Mouse (Mus musculus): ENCODE data around the gene Hist2h2be. TPM values are rescaled to one million over a fixed set of nuclear protein-coding genes. Genes with fewer than 3 reads are reported as not detected.
"Not testable (repeated sequence)": the region's sequence is repeated elsewhere in the genome, so short reads cannot be mapped to it uniquely, and the experiment has no call there.

Gene Hist2h2be
- 11.5 and 12.4 TPM in 2 replicates for polyA plus RNA-seq (2014; fragmentation: Nextera tagmentation; extraction: Ambion mirVana)

DNA sequence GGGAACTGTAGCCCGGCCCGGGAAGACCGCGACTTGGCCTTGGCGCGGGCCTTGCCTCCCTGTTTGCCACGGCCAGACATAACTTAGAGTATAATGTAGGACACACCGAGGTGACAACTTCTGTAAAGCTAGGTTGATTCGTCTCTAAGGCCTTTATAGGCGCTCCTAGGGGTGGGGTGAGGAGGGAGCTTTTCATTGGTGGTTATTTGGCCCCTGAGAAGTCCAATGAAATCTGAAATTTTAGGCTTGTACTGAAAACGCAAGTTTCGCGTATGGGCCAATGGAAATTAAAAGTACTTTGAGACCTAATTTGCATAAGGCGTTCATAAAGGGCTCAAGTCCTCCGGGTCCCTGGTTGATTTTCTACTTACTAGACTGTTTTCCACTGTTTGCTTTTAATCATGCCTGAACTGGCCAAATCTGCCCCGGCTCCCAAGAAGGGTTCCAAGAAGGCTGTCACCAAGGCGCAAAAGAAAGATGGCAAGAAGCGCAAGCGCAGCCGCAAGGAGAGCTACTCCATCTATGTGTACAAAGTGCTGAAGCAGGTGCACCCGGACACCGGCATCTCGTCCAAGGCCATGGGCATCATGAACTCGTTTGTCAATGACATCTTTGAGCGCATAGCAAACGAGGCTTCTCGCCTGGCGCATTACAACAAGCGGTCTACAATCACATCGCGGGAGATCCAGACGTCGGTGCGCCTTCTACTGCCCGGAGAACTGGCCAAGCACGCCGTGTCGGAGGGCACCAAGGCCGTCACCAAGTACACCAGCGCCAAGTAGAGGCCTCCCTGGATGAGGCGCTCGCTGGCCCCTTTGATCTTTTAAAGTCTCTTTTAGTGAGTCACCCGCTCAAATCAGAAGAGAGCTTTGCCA lies at the start of gene Hist2h2be, which contains the start of gene Hist2h2ac:
Gene Hist2h2be, plus strand, starts transcription at position 355 of the 875 bp plus-strand sequence.
Gene Hist2h2ac, minus strand, starts transcription at position 116 of the 875 bp plus-strand sequence.
- H3K9ac ChIP-seq (replicated peaks; ENCODE audit: low read length) = peak within 1 kb of the TSS; percentile 93
- peak; percentile 91 for ATAC-seq (replicated peaks; ENCODE audit: insufficient number of reproducible peaks, low FRiP score, low TSS enrichment, low read depth)
- H3K27ac ChIP-seq (replicated peaks; ENCODE audit: low read depth, low read length) = peak within 1 kb of the TSS; percentile 99
- peak within 1 kb of the TSS; percentile 62 for H3K4me3 ChIP-seq (ENCODE audit: low read depth, low read length)
- 1% methylated on average over 43 of the region's 43 CpGs for WGBS
- DNase-seq (ENCODE audit: low spot score) = peak; percentile 94
- peak within 1 kb of the TSS; percentile 82 for H3K4me2 ChIP-seq (ENCODE audit: low read depth, low read length)
- H3K36me3 ChIP-seq (replicated peaks; ENCODE audit: control insufficient read depth, insufficient read depth, low read depth, low read length) = no peaks in the 10 kb centered on the region
- H3K9me3 ChIP-seq (replicated peaks; ENCODE audit: control insufficient read depth, low read length) = no peaks in the 10 kb centered on the region
- H3K4me1 ChIP-seq (ENCODE audit: control insufficient read depth, insufficient read depth, low read length) = peaks cover 8% of the 10 kb centered on the region
- no peaks in the 10 kb centered on the region for H3K27me3 ChIP-seq (ENCODE audit: control insufficient read depth, insufficient read depth, low read length)

DNA sequence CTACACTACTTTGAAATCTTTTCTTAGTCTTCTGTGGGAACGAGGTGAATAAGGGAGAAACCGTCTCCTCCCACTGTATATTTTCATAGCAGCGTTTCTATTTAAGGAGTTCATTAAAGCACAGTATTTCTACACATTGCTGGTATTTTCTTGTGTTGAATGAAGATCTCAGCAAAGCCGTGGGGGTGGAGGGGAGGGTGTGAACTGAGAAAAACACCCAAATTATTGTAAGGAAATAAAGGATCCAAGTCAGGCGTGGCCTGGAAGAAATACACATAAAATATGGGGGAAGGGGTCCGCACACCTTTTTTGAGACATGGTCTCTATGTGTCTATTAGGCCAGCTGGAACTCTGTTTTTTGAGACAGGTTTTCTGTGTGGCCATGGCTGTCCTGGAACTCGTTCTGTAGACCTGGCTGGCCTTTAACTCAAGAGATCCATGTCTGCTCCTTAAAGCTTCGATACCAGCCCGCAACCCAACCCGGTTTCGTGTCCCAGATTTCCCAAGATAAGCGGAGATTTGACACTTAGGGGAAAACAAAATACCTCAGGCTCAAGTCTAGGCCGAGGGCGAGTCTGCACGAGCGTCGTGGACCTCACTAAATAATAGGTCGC lies 49.2 kb upstream of the Hist2h2be start:
- 0 out of 2 replicates have a peak, but pooled peaks cover 2% of the 10 kb centered on the region for H3K36me3 ChIP-seq (replicated peaks; ENCODE audit: control insufficient read depth, insufficient read depth, low read depth, low read length)
- H3K27ac ChIP-seq (replicated peaks; ENCODE audit: low read depth, low read length) = peak overlapping the region; percentile 97
- H3K9ac ChIP-seq (replicated peaks; ENCODE audit: low read length) = peak overlapping the region; percentile 89
- WGBS = 26% methylated on average over 18 of the region's 18 CpGs
- peak overlapping the region; percentile 87 for H3K4me3 ChIP-seq (ENCODE audit: low read depth, low read length)
- DNase-seq (ENCODE audit: low spot score) (no peak), ATAC-seq (replicated peaks; ENCODE audit: insufficient number of reproducible peaks, low FRiP score, low TSS enrichment, low read depth) (peak; percentile 22; the same call in 1 of the 2 replicates)
- no peaks in the 10 kb centered on the region for H3K9me3 ChIP-seq (replicated peaks; ENCODE audit: control insufficient read depth, low read length)
- no peaks in the 10 kb centered on the region for H3K4me1 ChIP-seq (ENCODE audit: control insufficient read depth, insufficient read depth, low read length)
- H3K27me3 ChIP-seq (ENCODE audit: control insufficient read depth, insufficient read depth, low read length) = no peaks in the 10 kb centered on the region
- peak overlapping the region; percentile 74 for H3K4me2 ChIP-seq (ENCODE audit: low read depth, low read length)

DNA sequence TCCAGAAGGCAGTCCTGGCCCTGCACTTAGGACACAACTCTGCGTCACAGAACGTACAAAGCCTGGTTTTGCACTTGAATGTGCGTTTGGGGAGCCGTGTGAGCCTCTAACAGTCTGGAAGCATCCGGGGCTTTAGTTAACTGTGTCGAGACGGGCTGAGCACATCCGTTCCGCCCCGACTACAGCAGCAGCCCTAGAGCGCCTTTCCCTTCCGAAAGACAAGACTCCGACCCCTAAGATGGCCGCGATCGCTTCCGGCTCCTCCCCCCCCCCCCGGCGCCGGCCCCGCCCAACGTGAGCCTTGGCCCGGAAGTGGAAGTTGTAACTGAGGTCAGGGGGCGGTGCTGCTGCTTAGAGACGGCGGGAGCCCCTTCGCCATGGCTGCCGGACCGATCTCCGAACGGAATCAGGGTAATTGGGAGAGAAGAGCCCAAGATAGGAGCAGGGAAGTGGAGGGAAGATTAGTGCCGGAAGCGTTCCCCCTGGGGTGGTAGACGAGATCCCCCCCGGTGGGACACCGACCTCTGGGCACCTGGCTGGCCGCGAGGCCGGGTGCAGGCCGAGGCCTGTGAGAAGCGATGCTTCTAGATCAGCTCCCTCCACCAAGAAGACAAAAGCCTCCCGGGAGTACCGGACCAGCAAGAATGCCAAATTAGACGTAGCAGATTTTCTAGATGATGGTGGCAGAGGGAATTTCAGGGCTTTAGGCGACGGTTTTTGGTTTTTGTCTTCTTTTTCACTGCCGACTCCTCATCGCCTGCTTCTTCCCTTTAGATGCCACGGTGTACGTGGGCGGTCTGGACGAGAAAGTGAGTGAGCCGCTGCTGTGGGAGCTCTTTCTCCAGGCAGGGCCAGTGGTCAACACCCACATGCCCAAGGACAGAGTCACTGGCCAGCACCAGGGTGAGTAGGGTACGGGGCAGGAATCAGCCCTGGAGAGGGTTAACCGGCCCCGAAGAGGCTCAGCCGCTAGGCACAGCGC lies 48.4 kb upstream of the Hist2h2be start, which contains the start of gene Sf3b4:
Gene Sf3b4, plus strand, starts transcription at position 136 of the 982 bp plus-strand sequence.
- H3K36me3 ChIP-seq (replicated peaks; ENCODE audit: control insufficient read depth, insufficient read depth, low read depth, low read length) = peaks cover 2% of the 10 kb centered on the region; the same call in 1 of the 2 replicates
- ATAC-seq (replicated peaks; ENCODE audit: insufficient number of reproducible peaks, low FRiP score, low TSS enrichment, low read depth) = peak; percentile 88
- H3K27me3 ChIP-seq (ENCODE audit: control insufficient read depth, insufficient read depth, low read length) = no peaks in the 10 kb centered on the region
- peak; percentile 93 for DNase-seq (ENCODE audit: low spot score)
- peak within 1 kb of the TSS; percentile 87 for H3K4me3 ChIP-seq (ENCODE audit: low read depth, low read length)
- peak within 1 kb of the TSS; percentile 97 for H3K27ac ChIP-seq (replicated peaks; ENCODE audit: low read depth, low read length)
- no peaks in the 10 kb centered on the region for H3K9me3 ChIP-seq (replicated peaks; ENCODE audit: control insufficient read depth, low read length)
- H3K9ac ChIP-seq (replicated peaks; ENCODE audit: low read length) = peak within 1 kb of the TSS; percentile 89
- H3K4me2 ChIP-seq (ENCODE audit: low read depth, low read length) = peak within 1 kb of the TSS; percentile 89
- H3K4me1 ChIP-seq (ENCODE audit: control insufficient read depth, insufficient read depth, low read length) = no peaks in the 10 kb centered on the region
- under 1% methylated on average over 56 of the region's 58 CpGs for WGBS

DNA sequence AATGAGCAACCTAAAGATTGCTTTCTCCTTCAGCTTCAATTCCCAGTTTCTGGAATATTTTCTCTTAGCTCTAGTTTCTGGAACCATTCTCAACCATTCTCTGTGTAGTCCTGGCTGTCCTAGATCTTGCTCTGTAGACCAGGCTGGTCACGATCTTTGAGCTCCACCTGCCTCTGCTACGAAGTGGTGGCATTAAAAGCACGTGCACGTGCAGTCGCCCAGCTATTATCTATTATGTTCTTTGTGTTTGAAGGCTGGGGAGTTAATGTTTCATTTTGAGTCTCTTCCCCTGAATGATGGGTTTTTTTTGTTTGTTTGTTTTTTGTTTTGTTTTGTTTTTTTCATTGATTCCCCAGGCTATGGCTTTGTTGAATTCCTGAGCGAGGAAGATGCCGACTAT lies 47.7 kb upstream of the Hist2h2be start:
- H3K4me3 ChIP-seq (ENCODE audit: low read depth, low read length) = peak overlapping the region; percentile 87
- 40% methylated on average over 7 of the region's 7 CpGs for WGBS
- no peak for ATAC-seq (replicated peaks; ENCODE audit: insufficient number of reproducible peaks, low FRiP score, low TSS enrichment, low read depth)

DNA sequence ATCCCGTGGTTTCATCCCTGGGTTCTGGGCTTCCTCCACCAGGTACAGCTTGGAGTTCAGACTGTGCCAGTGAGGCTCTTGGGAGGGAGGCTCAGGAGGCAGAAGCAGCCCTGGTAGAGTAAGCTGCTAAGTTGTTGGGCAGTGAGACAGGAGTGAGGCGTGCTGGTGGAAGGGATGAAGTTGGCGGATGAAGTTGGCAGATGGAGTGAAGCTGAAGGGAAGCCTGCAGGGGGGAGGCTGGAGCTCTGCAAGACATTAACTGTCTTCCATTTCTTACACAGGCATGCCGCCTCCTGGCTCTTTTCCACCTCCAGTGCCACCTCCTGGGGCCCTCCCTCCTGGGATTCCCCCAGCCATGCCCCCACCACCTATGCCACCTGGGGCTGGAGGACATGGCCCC lies 46.9 kb upstream of the Hist2h2be start:
- H3K36me3 ChIP-seq (replicated peaks; ENCODE audit: control insufficient read depth, insufficient read depth, low read depth, low read length); H3K4me2 ChIP-seq (ENCODE audit: low read depth, low read length); H3K4me3 ChIP-seq (ENCODE audit: low read depth, low read length); H3K4me1 ChIP-seq (ENCODE audit: control insufficient read depth, insufficient read depth, low read length); H3K27ac ChIP-seq (replicated peaks; ENCODE audit: low read depth, low read length); H3K27me3 ChIP-seq (ENCODE audit: control insufficient read depth, insufficient read depth, low read length); ATAC-seq (replicated peaks; ENCODE audit: insufficient number of reproducible peaks, low FRiP score, low TSS enrichment, low read depth); H3K9ac ChIP-seq (replicated peaks; ENCODE audit: low read length); DNase-seq (ENCODE audit: low spot score); H3K9me3 ChIP-seq (replicated peaks; ENCODE audit: control insufficient read depth, low read length): not testable (repeated sequence)
- 82% methylated on average over 4 of the region's 4 CpGs for WGBS

More for the DNA sequence above, 47.7 kb upstream of the Hist2h2be start:
- H3K27me3 ChIP-seq (ENCODE audit: control insufficient read depth, insufficient read depth, low read length) = no peaks in the 10 kb centered on the region
- peak overlapping the region; percentile 89 for H3K4me2 ChIP-seq (ENCODE audit: low read depth, low read length)
- peaks cover 2% of the 10 kb centered on the region; the same call in 1 of the 2 replicates for H3K36me3 ChIP-seq (replicated peaks; ENCODE audit: control insufficient read depth, insufficient read depth, low read depth, low read length)
- H3K4me1 ChIP-seq (ENCODE audit: control insufficient read depth, insufficient read depth, low read length) = no peaks in the 10 kb centered on the region
- H3K9me3 ChIP-seq (replicated peaks; ENCODE audit: control insufficient read depth, low read length) = no peaks in the 10 kb centered on the region
- H3K27ac ChIP-seq (replicated peaks; ENCODE audit: low read depth, low read length) = no peak overlapping the region
- no peak for DNase-seq (ENCODE audit: low spot score)
- peak overlapping the region; percentile 89 for H3K9ac ChIP-seq (replicated peaks; ENCODE audit: low read length)

DNA sequence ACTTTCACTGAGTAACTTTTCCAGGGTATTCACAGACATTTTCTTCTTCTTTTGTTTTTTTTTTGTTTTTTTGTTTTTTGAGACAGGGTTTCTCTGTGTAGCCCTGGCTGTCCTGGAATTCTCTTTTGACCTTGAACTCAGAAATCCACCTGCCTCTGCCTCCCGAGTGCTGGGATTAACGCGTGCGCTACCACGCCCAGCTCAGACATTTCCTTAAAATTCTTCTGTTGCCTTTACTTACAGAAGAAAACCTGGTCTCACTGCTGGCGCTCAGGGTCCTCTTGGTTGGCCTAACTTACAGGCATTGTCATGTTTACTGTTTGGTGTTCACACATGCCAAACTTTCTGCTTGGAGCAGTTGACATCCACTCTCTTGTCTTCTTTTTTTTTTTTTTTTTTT lies 45.7 kb upstream of the Hist2h2be start:
- H3K4me3 ChIP-seq (ENCODE audit: low read depth, low read length) = no peak overlapping the region

DNA sequence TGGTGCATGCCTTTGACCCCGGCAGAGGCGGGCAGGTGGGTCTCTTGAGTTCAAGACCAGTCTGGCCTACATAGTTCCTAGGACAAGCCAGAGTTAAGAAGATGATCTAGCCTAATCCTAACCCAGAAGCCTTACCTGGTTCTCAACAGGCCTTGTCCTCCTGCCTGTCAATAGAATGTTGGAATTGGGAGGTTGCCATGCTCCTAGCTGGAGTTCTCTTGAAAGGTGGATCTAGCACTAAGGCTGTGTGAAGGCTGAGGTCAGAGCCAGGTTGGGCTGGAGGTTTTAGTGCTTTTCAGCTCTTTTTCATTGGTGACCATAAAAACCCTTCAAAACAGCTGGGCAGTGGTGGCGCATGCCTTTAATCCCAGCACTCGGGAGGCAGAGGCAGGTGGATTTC lies 42.5 kb upstream of the Hist2h2be start:
- no peaks in the 10 kb centered on the region; the same call in 1 of the 2 replicates for H3K27me3 ChIP-seq (ENCODE audit: control insufficient read depth, insufficient read depth, low read length)
- no peak overlapping the region for H3K27ac ChIP-seq (replicated peaks; ENCODE audit: low read depth, low read length)
- H3K4me1 ChIP-seq (ENCODE audit: control insufficient read depth, insufficient read depth, low read length) = no peaks in the 10 kb centered on the region
- H3K9ac ChIP-seq (replicated peaks; ENCODE audit: low read length) = no peak overlapping the region
- H3K4me3 ChIP-seq (ENCODE audit: low read depth, low read length) = no peak overlapping the region
- peaks cover 2% of the 10 kb centered on the region; the same call in 1 of the 2 replicates for H3K36me3 ChIP-seq (replicated peaks; ENCODE audit: control insufficient read depth, insufficient read depth, low read depth, low read length)
- WGBS = 92% methylated on average over 4 of the region's 4 CpGs
- DNase-seq (ENCODE audit: low spot score) = no peak
- no peaks in the 10 kb centered on the region for H3K9me3 ChIP-seq (replicated peaks; ENCODE audit: control insufficient read depth, low read length)
- ATAC-seq (replicated peaks; ENCODE audit: insufficient number of reproducible peaks, low FRiP score, low TSS enrichment, low read depth) = no peak
- no peak overlapping the region for H3K4me2 ChIP-seq (ENCODE audit: low read depth, low read length)

More for the DNA sequence above, 45.7 kb upstream of the Hist2h2be start:
- ATAC-seq (replicated peaks; ENCODE audit: insufficient number of reproducible peaks, low FRiP score, low TSS enrichment, low read depth) (no peak), DNase-seq (ENCODE audit: low spot score) (no peak)
- 93% methylated on average over 6 of the region's 6 CpGs for WGBS
- no peak overlapping the region for H3K27ac ChIP-seq (replicated peaks; ENCODE audit: low read depth, low read length)
- no peak overlapping the region for H3K4me2 ChIP-seq (ENCODE audit: low read depth, low read length)
- H3K36me3 ChIP-seq (replicated peaks; ENCODE audit: control insufficient read depth, insufficient read depth, low read depth, low read length) = peaks cover 2% of the 10 kb centered on the region; the same call in 1 of the 2 replicates
- no peaks in the 10 kb centered on the region for H3K9me3 ChIP-seq (replicated peaks; ENCODE audit: control insufficient read depth, low read length)
- H3K27me3 ChIP-seq (ENCODE audit: control insufficient read depth, insufficient read depth, low read length) = no peaks in the 10 kb centered on the region
- H3K9ac ChIP-seq (replicated peaks; ENCODE audit: low read length) = no peak overlapping the region
- H3K4me1 ChIP-seq (ENCODE audit: control insufficient read depth, insufficient read depth, low read length) = no peaks in the 10 kb centered on the region

All from embryonic facial prominence, embryonic 11.5 days (tissue).